Mouse (Mus musculus) layer of hippocampus, postnatal 10 days (tissue): ENCODE data around the gene Ahcyl1. TPM values are rescaled to one million over a fixed set of nuclear protein-coding genes. Genes with fewer than 3 reads are reported as not detected.

Source experiments
- DNase-seq, 2 experiments: peaks; one replicate each; pipeline ENCODE4 v3.0.0; 2021; ENCODE audit warnings: low spot score in 2 of 2
- total RNA-seq, 2 experiments: library from RNA; stranded (reverse); gene quantifications; 2 replicates each; pipeline ENCODE4 v1.2.3; 2021

Gene Ahcyl1
- total RNA-seq, 2 experiments from 2014 or later, result 268 to 272 TPM

DNA sequence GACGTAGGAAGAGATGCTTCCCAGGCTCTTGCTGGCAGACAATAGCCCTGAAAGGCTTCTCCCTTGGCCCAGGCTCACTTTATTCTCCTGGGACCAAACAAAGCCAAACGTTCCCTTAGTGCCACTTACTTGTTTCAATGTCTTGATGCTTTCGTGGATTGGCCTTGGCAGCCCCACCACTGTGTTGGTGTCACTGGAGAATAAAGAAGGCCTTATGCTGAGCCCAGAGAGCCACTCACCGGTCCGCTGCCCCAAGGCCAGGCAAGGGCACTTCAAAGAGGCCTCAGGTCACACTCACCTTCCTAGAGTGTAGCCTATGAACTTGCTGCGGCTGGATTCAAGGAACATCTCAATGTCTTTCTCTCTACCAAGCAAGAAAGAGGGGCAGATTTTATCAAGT is 76.4 kb downstream of the Ahcyl1 start:
- peak in 1 of 2 experiments; percentile 6 for DNase-seq

DNA sequence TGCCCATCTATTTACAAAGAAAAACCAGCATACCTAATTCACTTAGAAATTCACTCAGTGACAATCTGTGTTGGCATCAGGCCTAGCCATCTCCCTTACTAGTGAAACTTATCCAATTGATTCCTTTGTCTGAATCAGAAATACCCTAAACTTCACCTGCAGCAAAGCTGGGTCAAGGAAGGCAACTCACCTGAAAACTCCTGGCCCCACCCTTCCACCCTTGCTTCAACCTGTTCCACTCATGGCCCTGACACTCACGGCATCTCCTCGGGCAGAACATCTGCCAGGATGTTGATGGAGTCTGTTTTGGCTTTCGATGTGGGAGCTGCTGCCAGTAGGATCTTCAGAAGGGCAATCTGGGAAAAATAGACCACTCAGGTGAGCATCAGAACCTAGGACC is 78.6 kb downstream of the Ahcyl1 start:
- peak in 1 of 2 experiments; percentile 2 for DNase-seq

Other genes starting within 250 kb of the Ahcyl1 start
- 10 to 100 TPM; 33.9 to 37.5 TPM for gene Kcnc4, start 237.0 kb downstream of the Ahcyl1 start, total RNA-seq
- 100 to 1,000 TPM; 197 to 222 TPM for gene Slc6a17, start 178.5 kb downstream of the Ahcyl1 start, total RNA-seq
- gene Ubl4b, start 141.5 kb downstream of the Ahcyl1 start, total RNA-seq, result not detected
- gene Alx3, start 101.5 kb downstream of the Ahcyl1 start, total RNA-seq, result under 1 TPM; 0.37 to 0.40 TPM
- not detected for gene Gm10961, start 65.2 kb downstream of the Ahcyl1 start, total RNA-seq
- gene Strip1, start 64.9 kb downstream of the Ahcyl1 start, total RNA-seq, result 10 to 100 TPM; 90.6 to 98.7 TPM
- 10 to 100 TPM; 12.8 to 12.9 TPM for gene Csf1, start 63.9 kb upstream of the Ahcyl1 start, total RNA-seq
- not detected for gene Eps8l3, start 180.7 kb upstream of the Ahcyl1 start, total RNA-seq
- 100 to 1,000 TPM; 156 to 161 TPM for gene Gstm5, start 199.3 kb upstream of the Ahcyl1 start, total RNA-seq
- gene Gstm7, start 235.3 kb upstream of the Ahcyl1 start, total RNA-seq, result 10 to 100 TPM; 60.7 to 70.1 TPM
- 10 to 100 TPM in 1 of 2 experiments, 1 to 10 TPM in 1; 8.8 to 12.0 TPM for gene Gstm6, start 247.2 kb upstream of the Ahcyl1 start, total RNA-seq